Mouse (Mus musculus) bone marrow, adult 2 months (tissue): ENCODE measurements at regions not wholly inside any gene's neighbourhood (a gene's known extent, or its start where the extent isn't known, plus 50 kb on each side); places are given as distances from the start of the nearest gene placed in this dataset.
A peak's percentile ranks its signal among the peaks of the same experiment; 100 is the strongest.

Source experiments
- H3K27ac ChIP-seq: fragments of 200-500 bp; 2 replicates; pipeline ENCODE4 v1.5.1; 2012; ENCODE audit warnings: low read depth, mild to moderate bottlenecking, control low read depth, inconsistent platforms, low read length; ENCODE audit not compliant: control insufficient read depth, poor library complexity, insufficient read depth
- H3K4me1 ChIP-seq: fragments of 200-500 bp; 2 replicates; pipeline ENCODE4 v1.6.1; 2011; ENCODE audit warnings: low read length; ENCODE audit not compliant: control insufficient read depth, insufficient read depth
- H3K4me3 ChIP-seq: fragments of 200-500 bp; replicated peaks from 2 replicates; pipeline ENCODE3; 2011; ENCODE audit warnings: mild to moderate bottlenecking, low read depth, low read length, control low read depth; ENCODE audit not compliant: control insufficient read depth
- CTCF ChIP-seq: fragments of 200-500 bp; IDR thresholded peaks from 2 replicates; pipeline ENCODE4 v1.5.1; 2011; ENCODE audit warnings: low read length, control low read depth; ENCODE audit not compliant: control insufficient read depth, insufficient read depth
- POLR2A ChIP-seq: fragments of 200-500 bp; IDR thresholded peaks from 2 replicates; pipeline ENCODE4 v1.6.1; 2011; ENCODE audit warnings: low read depth, mild to moderate bottlenecking, control low read depth, low read length, borderline replicate concordance; ENCODE audit not compliant: control insufficient read depth
- WGBS: fragments of 180-500 bp; shearing (Covaris S2); methylation state at CpG from one replicate; pipeline ENCODE4 v1.1.7; 2018; 5-methylcytosine and 5-hydroxymethylcytosine counted together

DNA sequence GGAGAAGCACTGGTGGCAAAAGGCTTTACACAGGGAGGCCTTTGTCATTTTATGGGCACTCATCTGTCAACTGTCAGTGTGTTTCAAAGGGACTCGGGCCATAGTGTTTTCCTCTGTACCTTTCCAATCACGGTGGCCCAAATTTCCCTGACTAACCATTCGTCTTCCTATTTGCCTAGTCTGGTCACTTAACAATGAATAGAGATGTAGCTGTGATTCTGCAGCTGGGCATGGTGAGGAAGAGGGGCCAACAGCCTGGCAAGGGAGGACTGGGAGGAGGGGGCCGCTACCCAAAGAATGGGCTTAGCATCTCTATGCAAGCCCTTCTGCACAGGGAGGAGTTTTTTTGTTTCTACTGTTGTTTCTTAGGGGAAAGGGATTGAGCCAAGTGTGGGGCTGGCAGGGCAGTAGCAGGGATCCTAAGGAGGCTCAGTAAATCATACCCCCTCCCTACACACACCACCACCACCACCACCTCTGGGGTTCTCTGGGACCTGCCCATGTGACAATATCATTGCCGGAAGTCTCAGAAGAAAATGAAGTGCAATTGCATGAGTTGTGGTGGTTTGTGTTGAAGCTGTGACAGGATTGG, 367.2 kb downstream of the Nkx6-1 start:
- H3K4me1 ChIP-seq, result no peaks in the 10 kb centered on the region
- H3K27ac ChIP-seq, result no peak overlapping the region
- TF ChIP-seq CTCF (no peak), POLR2A (no peak)
- no peak overlapping the region for H3K4me3 ChIP-seq
- WGBS, result 50% methylated on average over 5 of the region's 5 CpGs

DNA sequence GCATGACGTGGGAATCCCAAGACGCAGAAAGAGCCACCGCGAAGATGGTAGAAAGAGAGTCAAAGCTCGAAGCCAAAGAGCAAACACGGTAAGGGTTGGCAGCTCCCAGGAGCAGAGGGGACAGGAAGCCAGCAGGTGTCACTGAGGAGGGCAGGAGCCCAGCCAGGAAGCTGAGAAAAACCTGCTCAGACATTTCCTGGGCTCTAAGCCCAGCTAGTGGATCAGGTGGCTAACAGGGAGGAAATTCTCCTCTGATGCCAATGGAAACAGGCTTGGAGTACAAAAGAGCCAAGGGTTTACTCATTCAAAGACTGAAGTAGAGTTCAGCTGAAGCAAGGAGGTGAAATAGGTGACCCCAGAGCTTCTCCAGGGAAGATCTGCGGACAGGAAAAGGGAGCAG, 368.9 kb downstream of the Nkx6-1 start:
- TF ChIP-seq CTCF (no peak), POLR2A (no peak)
- 66% methylated on average over 7 of the region's 7 CpGs for WGBS
- H3K27ac ChIP-seq, result no peak overlapping the region
- no peak overlapping the region for H3K4me3 ChIP-seq
- H3K4me1 ChIP-seq, result no peaks in the 10 kb centered on the region

DNA sequence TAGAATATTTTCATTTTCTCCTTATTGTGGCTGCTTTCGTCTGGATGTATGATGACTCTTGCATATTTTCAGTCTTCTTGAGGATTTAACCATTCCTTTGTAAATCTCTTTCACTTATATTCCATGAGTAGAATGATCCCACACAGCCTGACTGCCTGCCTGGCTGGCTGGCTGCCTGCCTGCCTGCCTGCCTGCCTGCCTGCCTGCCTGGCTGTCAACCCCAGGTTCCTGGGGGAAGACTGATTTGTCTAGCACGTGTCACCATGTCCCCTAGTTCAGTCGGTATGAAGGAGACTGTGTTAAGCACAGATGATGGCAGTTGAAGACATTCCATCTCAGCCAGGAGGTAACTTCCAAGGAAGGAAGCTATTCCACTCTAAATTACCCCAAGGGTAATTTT, 370.8 kb downstream of the Nkx6-1 start:
- TF ChIP-seq CTCF (no peak), POLR2A (no peak)
- no peak overlapping the region for H3K27ac ChIP-seq
- H3K4me1 ChIP-seq, result no peaks in the 10 kb centered on the region
- 58% methylated on average over 3 of the region's 3 CpGs for WGBS
- H3K4me3 ChIP-seq, result no peak overlapping the region

DNA sequence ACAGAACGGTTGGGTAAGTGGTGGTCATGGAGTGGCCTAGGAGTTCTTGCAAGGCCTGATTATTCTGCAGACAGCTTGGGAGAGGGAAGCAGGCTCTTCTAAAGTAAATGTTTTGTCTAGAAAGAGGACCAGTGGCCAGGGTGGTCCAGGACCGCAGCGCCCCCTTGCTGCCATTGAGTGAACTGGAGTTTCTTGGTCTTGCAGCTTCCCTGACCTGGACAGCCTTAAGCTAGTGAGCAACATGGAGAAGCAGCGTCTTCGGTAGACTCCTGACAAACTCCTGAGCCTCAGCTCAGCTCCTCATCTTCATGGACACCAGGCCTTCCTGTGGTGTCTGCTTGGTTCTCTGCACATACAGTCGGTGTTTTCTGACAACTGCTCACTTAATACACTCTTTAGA, 376.4 kb downstream of the Nkx6-1 start:
- Histone ChIP-seq H3K4me1 (no peaks in the 10 kb centered on the region), H3K4me3 (no peak overlapping the region), H3K27ac (no peak overlapping the region)
- TF ChIP-seq CTCF (peak; percentile 46; the same call in 1 of the 2 replicates), POLR2A (no peak)
- WGBS, result 50% methylated on average over 6 of the region's 6 CpGs

DNA sequence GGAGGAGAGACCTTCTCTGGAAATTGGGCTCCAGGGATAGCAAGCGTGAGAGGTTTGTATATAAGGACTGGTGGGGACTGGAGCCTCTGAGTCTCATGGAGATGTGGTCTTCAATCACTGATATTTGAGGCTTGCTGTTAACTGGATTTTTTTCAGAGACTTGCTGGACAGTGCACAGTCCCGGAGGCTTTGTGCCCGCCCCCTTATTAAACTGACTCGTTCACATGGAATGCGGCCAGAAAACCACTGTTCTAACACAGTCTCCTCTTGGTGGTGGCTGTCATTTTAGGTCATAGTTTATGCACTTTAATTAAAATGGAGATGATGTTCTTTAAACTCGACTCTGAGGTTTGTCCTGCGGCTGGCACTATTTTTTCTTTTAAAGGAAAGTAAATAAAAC, 378.9 kb downstream of the Nkx6-1 start:
- TF ChIP-seq CTCF (no peak), POLR2A (no peak)
- 60% methylated on average over 7 of the region's 7 CpGs for whole genome bisulfite sequencing
- Histone ChIP-seq H3K4me3 (no peak overlapping the region), H3K4me1 (no peaks in the 10 kb centered on the region), H3K27ac (no peak overlapping the region)

DNA sequence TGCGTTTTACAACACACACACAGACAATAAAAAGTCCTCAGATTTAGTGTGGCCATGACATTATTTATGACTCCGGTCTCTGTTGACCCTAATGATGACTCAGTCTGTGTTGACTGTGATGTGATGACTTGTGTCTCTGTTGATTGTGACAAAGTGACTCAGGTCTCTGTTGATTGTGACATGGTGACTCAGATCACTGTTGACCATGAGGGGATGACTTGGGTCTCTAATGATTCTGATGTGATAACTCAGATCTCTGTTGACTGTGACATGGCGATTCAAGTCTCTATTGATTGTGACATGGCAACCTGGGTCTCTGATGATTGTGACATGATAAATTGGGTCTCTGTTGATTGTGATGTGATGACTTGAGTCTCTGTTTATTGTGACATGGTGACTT, 405.0 kb downstream of the Gpat3 start:
- Histone ChIP-seq H3K4me3 (no peak overlapping the region), H3K4me1 (no peaks in the 10 kb centered on the region), H3K27ac (no peak overlapping the region)
- 77% methylated on average over 3 of the region's 3 CpGs for WGBS
- no peak for TF ChIP-seq POLR2A
- TF ChIP-seq CTCF, result no peak

DNA sequence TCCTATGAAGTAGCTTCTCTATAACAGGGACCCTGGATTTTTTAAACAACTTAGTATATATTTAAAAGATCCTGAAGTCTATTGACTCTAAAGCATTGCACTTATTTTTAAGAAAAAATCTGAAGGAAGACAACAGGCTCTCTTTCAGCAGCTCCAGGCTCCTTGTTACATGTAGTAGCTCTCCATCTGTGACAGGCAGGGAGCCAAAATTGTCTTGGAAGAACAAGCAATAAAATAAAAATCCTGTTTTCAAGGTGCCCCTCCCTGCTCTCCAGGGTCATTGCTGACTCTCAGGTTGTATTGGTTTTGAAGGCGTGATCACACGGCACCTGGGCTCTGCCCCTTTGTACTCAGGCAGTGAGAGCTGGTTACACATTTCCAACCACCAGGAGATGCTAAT, 397.1 kb downstream of the Gpat3 start:
- WGBS, result 87% methylated on average over 2 of the region's 2 CpGs
- TF ChIP-seq POLR2A (no peak), CTCF (no peak)
- Histone ChIP-seq H3K4me3 (no peak overlapping the region), H3K4me1 (no peaks in the 10 kb centered on the region), H3K27ac (no peak overlapping the region)

DNA sequence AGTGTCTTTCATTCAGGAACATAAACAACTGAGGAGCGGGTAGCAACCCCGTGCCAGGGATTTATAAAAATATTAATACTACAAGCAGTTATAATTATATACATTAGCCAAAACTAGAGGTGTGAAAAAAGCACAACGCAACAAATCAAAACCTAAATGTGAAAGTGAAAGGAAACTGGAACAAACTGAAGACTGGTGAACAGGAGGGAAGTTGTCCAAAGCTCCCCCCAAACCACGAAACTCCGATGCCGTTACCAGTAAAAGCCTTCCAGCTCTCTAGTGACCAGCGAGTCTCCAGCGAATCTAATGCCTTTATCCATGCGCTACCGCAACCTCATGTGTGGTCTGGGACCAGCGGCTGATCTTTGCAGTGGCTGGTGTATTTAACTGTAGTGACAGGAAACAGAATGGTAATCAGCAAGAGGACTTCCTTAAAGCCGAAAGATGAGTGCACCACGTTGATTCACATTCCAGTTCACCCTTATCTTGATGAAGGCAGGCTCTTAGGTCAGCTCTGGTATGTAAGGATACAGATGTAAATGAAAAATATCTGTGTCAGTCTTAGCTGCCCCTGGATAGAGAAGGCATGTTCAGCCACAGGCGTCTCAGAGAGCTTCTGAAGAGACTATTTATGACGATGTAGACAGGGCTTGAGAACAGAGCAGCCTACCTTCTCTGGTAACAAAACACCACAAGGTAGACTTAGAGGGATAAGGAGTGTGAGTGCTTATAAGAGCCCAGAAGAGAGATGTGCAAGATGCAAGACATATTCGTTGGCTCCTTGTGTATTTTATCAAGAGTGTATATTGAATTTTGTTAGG, 394.0 kb downstream of the Gpat3 start:
- H3K4me1 ChIP-seq, result no peaks in the 10 kb centered on the region
- 12% methylated on average over 16 of the region's 16 CpGs for WGBS
- TF ChIP-seq CTCF, result no peak
- TF ChIP-seq POLR2A, result no peak
- peak overlapping the region; percentile 80 for H3K4me3 ChIP-seq
- 0 out of 2 replicates have a peak overlapping the region, but pooled peaks have one; percentile 5 for H3K27ac ChIP-seq

DNA sequence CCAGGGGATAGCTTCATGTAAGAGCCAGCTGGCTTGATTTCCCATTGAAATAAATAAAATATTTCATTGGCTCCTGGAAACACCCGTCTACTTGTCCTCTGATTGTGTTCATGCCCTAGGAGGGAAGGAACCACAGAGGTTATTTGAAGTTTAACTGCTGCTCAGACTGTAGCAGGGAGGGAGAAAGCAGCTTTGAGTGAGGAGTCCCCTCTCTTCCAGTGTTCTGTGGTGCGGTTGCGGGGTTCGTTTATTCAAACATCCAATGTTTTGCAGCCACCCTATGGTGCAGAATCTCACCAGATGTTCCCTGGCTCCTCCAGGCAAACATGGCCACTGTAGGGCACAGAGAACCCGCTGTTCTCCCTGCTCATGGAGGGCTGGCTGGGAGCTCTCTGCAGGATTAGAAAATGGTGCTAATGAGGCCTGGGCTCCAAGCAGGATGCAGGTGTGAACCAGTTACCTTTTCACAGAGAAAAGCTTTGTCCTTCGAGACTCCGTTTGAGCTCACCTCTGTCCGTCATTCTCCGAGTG, 390.7 kb downstream of the Gpat3 start:
- no peak for TF ChIP-seq CTCF
- TF ChIP-seq POLR2A, result no peak
- Histone ChIP-seq H3K27ac (no peak overlapping the region), H3K4me1 (no peaks in the 10 kb centered on the region), H3K4me3 (no peak overlapping the region)
- WGBS, result 86% methylated on average over 9 of the region's 9 CpGs
